Mouse (Mus musculus) kidney, adult 2 months (tissue): ENCODE data around the gene Dnajc14.

Source experiments
- CTCF ChIP-seq: fragments of 200-500 bp; conservative IDR thresholded peaks from 2 replicates; pipeline ENCODE4 v1.5.1; 2011; ENCODE audit warnings: low read depth, mild to moderate bottlenecking, control low read depth, low read length, moderate library complexity, mixed read lengths; ENCODE audit not compliant: insufficient read depth, insufficient read length
- POLR2A ChIP-seq: fragments of 200-500 bp; IDR thresholded peaks from one replicate; pipeline ENCODE4 v1.6.1; 2011; ENCODE audit warnings: low read depth, low read length, control low read depth

DNA sequence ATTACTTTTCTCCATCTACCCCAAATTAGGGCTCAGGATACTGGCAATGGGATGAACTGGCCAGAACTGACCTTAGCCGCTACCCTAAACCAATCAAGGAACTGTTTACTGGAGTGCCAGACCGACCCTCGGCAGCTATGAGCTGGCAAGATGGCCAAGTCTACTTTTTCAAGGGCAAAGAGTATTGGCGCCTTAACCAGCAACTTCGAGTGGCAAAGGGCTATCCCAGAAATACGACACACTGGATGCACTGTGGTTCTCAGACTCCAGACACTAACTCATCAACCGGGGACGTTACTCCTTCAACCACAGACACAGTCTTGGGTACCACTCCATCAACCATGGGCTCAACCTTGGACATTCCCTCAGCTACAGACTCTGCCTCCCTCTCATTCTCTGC lies 5.2 kb upstream of the Dnajc14 start:
- TF ChIP-seq CTCF (no peak), POLR2A (no peak)
